Mouse (Mus musculus): ENCODE results near the gene Mex3b. TPM values are rescaled to one million over a fixed set of nuclear protein-coding genes. Genes with fewer than 3 reads are reported as not detected.

The Mex3b gene
- 10 to 100 TPM; 15.6 to 15.7 TPM for total RNA-seq (2021)
- long read RNA-seq, experiment 1, transcript Mex3b-201 (2 exons, 3,355 nt) = major isoform, 14 of 22 reads
- long read RNA-seq, experiment 1, partial matches to known transcripts = 8 of 22 reads
- long read RNA-seq, experiment 1, other reads (novel, unspliced or antisense) = 0 of 22 reads
- long read RNA-seq, experiment 2, transcript Mex3b-201 (2 exons, 3,355 nt) = major isoform, 10 of 18 reads
- long read RNA-seq, experiment 2, partial matches to known transcripts = 0 of 18 reads
- long read RNA-seq, experiment 2, other reads (novel, unspliced or antisense) = 8 of 18 reads

DNA sequence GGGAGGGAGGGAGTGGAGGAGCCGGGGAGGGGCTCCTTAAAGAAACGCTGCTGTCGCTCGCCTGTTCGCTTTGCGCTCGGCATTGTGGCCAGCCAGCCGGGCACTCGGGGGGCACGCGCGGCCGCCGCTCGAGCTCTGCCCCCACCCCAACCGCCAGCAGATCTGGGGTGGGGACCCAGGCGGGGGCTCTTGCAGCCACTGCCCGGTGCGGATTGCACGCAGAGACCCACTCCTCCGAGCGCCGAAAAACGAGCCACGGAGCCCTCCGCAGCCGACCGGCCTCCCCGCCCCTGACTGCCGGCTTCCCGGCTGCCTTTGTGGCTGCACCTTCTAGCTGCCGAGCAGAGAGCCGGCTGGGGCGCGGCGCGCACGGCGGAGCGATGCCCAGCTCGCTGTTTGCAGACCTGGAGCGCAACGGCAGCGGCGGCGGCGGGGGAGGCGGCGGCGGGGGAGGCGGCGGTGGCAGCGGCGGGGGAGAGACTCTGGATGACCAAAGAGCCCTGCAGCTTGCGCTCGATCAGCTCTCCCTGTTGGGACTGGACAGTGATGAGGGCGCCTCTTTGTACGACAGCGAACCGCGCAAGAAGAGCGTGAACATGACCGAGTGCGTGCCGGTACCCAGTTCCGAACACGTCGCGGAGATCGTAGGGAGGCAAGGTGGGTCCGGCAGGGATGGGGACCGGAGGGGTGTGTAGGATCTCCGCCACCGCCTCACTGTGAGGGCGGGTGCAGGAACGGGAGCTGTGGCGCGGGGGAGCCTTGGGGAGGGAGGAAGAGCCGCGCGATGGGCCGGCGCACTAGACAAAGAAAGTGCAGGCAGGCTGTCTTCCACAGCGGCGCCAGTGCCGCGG is at the start of gene Mex3b:
Mex3b (plus strand) TSS at position 63 of the 851 bp plus-strand sequence.
- DNase-seq (ENCODE audit: low spot score in 2 of 2) = peak; percentile 61 to 70

DNA sequence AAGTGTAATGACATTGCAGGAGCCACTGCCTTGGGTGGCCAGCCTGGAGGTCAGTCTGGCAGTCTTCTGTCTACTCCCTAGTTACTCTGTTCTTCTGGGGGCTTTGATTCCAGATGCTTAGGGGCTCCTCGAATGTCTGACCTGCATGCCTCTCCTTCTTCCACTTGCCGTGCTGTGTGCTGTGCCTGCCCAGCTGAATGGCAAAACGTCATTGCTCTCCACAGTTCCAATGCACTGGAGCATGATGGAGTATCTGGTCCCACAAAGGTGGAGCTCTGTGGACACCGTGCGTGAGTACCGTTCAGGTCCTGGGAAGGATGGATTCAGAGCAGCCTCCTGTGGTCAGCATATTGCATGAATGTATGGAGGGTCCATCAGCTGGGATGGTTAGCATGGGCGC is 47.6 kb upstream of the Mex3b start:
- no peak for DNase-seq (ENCODE audit: low spot score in 2 of 2)

DNA sequence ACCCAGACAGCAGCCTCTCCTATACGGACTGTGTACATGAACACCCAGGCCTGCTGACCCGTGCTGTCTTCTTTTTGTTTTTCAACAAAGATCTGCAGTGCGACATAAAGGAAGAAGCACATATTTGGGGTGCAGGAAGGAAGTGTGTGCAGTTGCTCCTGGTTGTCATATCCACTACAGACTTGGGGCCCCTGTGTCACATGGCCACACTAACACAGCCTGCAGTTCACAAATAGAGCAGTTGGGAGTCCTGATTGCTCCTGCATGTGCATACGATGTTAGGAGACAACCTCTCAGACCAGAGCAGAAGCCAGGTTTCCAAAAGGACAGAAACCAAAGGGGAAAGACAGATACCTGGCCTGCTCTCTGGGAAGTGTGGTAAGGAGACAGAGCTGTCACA is 46.5 kb upstream of the Mex3b start:
- no peak for DNase-seq (ENCODE audit: low spot score in 2 of 2)

DNA sequence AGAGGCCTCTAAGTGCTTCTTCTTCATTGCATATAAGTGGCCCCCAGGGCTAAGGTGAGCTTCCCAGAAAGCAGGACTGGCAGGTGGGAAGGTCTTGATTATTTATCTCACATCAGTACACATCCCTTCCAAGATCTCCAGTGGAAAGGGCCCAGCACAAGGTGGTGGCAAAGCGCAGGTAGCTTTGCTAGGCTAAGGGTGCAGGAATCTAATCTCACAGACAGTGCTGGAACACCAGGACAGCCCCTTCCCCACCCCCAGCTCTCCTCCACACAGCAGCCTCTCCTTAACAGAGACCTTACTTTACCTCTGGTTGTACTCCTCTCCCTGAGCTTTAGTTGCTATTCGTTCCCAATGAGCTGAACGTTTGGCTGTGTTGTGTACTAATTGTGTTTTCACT is 45.6 kb upstream of the Mex3b start:
- DNase-seq (ENCODE audit: low spot score in 2 of 2) = no peak

DNA sequence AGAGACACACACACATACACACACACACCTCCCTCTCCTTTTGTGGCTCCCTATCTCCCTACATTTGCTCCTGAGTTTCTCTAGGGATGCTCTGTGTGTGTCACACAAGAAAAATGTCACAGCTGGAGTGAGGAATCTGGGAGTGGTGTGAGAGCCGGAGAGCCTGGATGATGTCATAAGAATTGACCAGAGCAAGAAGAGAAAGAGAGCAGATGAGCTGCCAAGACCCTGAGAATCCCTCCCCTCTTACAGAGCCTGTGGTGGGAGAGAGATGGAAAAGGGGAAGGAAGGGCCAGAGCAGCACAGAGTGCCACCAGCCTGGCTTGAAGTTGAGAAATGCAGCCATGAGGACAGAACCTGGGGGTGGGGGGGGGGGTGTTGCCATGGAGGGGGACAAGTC is 44.6 kb upstream of the Mex3b start:
- DNase-seq (ENCODE audit: low spot score in 2 of 2) = no peak

DNA sequence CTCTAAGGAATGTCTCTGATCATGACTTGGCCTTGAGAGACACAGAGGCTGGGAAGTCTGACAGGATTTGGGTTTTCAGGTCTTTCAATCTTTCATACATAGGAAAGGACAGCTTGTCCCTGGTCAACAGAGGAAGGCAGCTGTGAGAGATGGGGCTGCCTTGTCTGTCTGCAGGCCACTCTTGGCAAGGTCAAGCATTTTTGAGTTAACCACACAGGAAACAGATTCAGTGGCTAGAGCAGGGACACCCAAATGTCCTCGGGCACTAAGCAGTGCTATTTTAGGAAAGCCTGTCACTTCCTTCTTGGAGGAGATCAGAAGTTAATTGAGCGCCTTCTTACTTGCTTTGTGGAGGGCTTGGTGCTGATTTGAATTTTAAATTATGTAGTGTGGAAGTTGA is 38.9 kb upstream of the Mex3b start:
- no peak for DNase-seq (ENCODE audit: low spot score in 2 of 2)

DNA sequence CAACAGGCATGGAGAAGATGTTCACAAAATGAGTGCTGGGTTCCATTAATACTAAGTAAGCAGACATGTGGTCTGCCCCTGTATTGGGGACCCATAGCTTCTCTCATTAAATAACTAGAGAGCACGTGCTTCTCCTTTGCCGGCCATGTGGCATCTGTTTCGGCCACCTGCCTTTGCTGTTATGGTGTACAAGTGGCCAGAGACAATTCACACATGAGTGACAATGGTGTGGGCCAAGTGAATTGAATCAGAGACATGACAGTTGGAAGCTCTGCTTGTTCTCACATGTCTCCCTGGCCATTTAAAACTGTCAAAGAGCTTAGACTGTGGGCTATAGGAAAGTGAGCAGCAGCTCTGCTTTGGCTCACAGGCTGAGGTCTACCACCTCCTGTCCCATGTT is 37.6 kb upstream of the Mex3b start:
- DNase-seq (ENCODE audit: low spot score in 2 of 2) = no peak

DNA sequence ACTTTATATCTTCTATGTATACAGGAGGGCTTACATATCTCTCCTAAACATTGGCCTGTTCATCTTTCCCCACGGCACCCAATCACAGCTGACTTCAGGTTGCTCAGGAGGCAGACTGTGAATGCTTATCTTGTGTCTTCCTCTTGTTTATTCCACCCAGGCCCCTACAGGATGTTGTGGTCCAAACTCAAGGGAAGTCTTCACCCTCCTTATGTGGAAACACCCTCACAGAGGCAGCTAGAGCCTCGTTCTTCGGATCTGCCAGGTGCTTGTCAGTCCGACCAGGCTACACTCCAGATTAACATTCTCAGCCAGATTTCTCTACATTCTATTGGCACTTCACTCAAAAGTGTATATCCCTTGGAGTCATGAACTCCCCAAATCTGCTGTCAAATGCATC is 32.7 kb upstream of the Mex3b start:
- no peak for DNase-seq (ENCODE audit: low spot score in 2 of 2)

DNA sequence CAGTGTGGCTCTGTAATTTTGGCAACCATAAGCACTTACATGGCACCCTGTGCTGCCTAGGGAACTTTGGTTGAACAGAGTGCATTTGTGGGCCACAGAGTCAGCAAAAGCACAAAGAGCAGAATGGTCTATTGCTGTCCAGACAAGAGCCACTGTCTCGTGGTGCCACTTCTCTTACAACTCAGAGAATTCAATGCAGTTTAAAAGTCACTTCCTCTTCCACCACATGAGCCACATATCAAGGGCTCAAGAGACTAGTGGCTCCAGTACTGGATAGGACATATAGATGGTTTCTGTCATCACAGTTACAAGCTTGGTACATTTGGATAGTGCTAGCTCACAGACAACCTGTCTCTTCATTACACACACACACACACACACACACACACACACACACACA is 28.7 kb upstream of the Mex3b start:
- no peak for DNase-seq (ENCODE audit: low spot score in 2 of 2)

DNA sequence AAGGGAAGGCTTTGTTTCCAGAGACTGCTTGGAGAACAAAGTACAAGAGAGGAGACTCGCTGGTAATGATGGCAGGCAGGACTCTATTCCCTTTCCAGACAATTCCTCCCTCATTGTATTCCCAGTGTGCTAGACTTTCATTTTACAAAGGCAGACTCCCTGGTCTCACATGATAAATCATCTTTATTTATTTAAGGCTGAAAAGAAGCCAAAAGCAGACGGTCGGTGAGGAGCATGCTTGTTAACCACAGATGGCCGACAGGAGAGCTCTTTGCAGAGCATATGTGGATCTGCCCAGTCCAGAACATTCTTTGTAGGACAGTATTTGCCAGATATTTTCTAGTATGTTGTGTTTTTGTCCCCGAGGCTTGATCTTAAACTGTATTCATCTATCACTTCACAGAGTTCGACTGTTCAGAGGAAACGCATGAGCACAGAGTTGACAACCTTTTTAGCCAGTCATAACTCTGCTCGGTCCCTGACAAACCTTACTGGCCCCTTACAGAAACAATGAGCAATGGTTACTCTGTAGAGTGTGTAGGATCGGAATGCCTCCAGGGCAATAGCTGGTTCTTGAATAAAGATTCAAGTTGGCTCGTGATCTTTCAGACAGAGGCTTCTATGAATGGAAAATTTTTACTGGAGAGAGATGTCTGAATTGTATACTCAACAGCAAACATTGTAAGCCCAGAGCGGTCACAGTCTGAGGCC is 28.0 kb upstream of the Mex3b start:
- DNase-seq (ENCODE audit: low spot score in 2 of 2) = no peak

DNA sequence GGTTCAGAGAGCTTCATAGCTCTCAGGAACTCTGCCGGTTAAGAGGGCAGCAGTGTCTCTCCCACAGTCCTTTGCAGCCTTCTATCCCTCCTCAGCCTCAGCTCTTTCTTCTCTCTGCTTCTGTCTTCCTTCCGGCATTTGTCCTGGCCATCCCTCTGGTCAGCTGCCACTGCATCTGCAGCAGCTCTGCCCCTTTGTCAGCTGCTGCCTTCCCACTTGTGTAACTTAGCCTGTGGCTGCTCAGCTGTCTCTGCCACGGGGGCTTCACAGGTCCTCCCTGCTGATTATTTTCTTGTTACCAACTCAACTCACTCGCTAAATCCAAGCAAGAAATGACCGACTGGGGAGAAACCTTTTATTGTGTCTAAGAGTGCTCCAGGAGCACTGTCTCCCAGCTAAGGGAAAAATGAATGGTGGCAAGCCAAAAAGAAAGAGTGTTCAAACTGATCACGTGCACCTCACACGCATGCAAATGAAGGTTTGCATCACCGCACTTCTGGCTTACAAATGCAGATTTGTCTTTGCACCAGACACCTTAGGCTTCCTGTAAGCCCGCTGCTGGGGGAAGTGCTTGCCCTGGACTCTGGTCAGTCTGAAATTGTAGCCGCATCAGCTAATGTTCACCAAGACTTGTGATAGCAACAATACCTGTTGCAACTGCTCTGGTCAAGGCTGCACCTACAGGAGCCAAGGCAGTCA is 24.8 kb upstream of the Mex3b start:
- DNase-seq (ENCODE audit: low spot score in 2 of 2) = no peak

DNA sequence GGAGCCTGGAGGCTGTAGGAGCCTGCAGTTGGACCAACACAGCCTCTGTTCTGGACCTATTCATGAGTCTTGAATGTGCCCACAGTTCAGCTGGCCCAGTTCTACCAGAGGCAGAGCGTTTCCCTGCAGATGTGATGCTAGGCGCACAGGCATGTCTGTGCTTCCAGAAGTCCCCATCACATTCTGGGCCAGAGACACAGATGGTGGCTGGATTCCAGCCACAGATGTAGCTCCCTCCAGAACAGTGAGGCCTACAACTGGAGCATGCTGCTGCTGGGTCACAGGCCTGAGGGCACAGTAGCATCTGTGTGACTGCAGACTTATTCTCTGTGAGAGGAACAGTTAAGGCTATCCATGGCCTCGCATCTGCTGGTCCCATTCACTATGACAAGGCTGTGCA is 16.4 kb upstream of the Mex3b start:
- DNase-seq (ENCODE audit: low spot score in 2 of 2) = no peak

DNA sequence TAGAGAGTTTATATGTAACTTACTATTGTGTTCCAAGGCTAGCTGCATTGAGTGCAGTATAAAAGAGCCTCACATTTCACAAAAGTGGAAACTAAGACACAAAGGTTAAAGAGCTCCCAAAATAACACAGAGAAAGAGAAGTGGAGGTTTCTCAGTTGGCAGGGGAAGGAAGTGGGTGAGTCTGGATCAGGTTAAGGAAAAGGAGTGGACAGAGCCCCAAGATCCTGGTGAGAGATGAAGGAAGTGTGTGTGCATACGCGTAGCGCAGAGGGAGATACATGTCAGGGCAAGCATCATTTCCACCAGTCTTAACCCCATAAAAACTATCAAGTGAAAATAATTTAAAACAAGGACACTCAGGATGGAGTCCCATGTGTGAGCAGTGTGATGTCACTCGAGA is 15.5 kb upstream of the Mex3b start:
- no peak for DNase-seq (ENCODE audit: low spot score in 2 of 2)

DNA sequence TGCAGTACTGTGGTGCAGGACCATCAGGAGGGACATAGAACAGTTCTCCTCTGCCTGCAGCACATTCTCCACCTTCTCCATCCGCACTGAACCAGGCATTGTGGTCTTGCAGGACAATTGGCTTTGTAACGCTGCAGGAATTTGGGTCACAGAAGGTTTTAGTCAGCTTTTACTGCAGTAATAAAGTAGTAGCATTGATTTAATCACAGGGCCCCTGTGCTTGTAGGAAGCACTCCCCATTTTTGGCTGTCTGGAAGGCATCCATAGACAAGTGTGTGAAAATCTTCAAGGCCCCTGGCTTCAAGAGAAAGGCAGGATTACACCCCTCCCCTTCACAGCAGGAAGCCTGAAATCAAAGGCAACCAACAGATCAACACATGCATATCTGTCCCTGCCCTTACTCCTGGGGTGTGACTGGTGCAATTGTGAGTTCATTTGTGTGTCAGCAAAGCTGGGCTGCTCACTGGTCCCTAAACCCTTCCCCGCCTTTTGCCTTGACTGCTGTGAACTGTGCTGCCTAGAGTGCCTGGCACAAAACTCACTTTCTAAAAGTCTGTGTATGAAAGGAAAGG is 12.9 kb upstream of the Mex3b start:
- no peak for DNase-seq (ENCODE audit: low spot score in 2 of 2)

DNA sequence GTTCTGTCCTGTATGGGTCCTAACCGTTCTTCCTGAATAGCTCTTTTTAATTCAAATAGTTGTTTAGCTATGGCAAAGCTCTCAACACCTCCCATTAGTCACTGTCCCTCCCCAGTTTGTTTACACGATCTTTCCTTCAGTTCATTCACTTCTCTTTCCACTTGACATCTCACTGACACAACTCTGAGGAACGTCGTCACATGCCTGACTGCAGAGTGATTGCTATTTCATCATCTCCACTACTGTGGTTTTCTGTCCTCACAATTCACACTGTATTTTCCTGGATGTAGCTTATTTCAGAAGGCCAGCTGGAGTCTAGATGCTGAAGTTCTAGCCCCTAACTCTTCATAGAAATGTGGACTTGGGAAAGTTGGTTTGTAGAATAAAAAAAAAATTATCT is 8.5 kb upstream of the Mex3b start:
- no peak for DNase-seq (ENCODE audit: low spot score in 2 of 2)

DNA sequence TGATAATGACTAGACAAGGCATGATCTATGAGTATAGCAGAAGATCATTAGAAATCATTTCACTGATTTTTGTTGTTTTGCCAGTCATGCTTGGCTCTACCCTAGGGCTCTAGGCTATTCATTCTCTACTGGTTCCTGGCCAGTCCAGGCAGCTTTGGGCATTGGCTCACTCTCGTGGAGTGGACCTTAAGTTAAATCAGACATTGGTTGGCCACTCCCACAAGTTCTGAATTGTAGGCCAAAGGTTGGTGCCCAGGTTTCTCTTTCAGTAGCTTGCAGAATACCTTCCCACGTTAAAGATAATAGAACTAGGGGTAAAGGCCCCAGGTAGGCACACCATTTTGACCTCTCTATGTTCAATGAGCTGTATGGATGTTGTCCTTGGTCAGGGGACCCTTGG is 6.5 kb upstream of the Mex3b start:
- no peak for DNase-seq (ENCODE audit: low spot score in 2 of 2)

DNA sequence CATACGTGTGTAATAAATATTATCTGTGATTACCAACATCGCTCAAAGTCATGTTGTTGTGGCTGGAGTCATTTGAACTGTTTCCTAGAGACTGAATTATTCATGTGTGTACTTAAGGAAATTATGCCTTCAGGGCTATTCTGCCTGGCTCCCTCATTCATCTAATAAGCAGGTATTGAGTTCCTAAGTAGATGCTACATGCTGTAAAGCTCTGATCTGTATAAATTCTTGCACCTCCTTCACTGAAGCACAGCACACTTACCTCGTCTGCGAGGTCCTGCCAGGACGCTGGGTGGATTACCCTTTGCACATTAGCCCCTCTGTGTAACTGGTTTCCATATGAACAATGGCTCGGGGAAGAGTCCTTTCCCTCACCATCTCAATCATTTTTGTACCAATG is 3.8 kb upstream of the Mex3b start:
- no peak for DNase-seq (ENCODE audit: low spot score in 2 of 2)

DNA sequence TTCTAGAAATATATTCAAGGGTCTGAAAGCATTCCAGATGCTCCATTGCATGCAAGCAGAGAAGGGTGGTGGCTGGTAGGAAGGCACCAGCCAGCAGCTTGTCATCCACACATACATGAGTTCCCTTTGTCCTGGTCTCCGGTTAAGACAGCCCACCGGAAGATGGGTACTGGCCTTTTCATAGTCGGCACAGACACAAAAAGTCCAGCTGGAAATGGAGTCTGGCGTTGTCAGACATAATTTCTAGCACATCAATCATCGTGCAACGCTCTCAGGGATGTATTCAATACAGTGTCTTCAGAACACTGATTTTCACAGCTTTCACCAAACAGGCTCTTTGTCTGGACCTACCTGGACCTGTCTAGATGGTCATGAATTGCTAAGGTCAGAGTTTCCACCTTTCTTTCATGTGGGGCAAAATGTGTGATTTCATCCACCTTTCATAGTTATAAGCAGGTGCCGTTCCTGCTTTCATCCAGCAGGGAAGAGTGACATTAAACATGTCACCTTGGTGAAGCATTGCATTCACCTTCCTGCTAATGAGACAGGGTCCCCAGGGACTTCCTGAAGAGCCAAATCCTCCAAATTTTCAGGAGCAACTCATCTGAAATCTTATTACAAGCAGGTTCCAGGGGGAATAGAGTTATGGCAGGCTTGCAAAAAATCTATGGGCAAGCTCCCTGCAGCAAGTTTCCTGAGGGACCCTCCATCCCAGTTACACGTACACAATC is 2.7 kb upstream of the Mex3b start:
- DNase-seq (ENCODE audit: low spot score in 2 of 2) = no peak

DNA sequence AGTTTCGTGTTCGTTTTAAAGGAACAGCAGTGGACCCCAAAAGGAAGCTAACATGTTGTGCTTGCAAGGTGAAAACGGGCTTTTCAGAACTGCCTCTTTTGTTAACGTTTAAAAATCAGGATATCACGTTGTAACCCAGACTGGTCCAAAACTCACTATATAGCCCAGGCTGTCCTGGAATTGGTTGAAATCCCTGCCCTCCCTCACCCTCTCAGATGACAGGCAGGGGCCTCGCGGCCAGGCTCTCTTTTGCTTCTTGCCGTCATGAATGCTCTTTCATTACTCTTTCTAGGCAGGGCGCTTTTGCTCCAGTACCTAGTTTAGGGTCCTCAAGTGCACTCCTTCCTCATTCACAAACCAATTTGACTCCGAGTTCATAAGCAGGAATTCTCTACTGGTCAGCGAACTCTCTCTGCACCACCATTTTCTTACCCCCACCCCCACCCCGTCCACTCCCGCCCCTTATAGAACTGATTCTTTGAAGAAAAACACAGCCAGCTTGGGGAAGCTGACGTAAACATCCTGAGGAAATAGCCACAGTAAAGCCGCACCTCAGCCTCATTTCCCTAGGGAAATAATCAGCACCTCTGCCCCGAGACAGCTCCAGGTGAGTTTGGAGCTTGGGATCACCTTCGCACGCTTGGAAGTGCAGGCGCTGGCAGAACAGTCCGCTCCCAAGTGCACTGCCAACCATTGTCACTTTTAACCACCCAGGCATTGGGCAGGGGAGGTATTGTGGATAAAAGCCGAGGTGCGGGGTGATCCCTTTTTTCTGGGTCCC is 2.0 kb upstream of the Mex3b start:
- peak in 1 of 2 experiments; percentile 19 for DNase-seq (ENCODE audit: low spot score in 2 of 2)
